Mouse (Mus musculus): ENCODE results near the gene Map4k1. TPM values are rescaled to one million over a fixed set of nuclear protein-coding genes. Genes with fewer than 3 reads are reported as not detected.

Map4k1 gene
- polyA plus RNA-seq, 1 experiment from 2014 or later, result 10.0 TPM

DNA sequence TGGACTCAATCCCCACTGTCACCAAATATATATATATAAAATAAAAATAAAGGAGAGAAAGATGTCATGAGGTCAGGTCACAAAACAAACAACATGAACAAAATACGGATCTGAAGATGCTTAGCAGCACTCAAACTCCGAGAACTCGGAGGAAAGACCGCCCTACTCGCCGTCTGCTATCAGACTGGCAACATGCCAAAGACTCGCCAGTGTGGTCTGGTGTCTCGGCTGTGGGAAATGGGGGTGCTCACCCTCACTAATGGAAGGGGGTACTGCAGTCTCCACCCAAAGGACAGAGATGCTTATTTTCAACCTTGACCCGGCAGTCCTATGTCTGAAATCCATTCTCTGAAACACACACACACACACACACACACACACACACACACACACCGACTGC lies 49.8 kb downstream of the Map4k1 start:
- no peak overlapping the region for H3K9ac ChIP-seq (ENCODE audit: low read length)
- ATAC-seq (replicated peaks; ENCODE audit: low FRiP score, low TSS enrichment, low read depth), result no peak
- no peaks in the 10 kb centered on the region for H3K36me3 ChIP-seq (ENCODE audit: control insufficient read depth, insufficient read depth, low read length)
- no peaks in the 10 kb centered on the region for H3K4me1 ChIP-seq (replicated peaks; ENCODE audit: control insufficient read depth, insufficient read depth, low read length)
- WGBS, result 68% methylated on average over 10 of the region's 10 CpGs
- H3K4me3 ChIP-seq (ENCODE audit: low read depth, low read length), result no peak overlapping the region
- no peak overlapping the region for H3K27ac ChIP-seq (ENCODE audit: low read depth)
- H3K27me3 ChIP-seq (replicated peaks; ENCODE audit: control insufficient read depth, insufficient read depth, low read length), result no peaks in the 10 kb centered on the region
- DNase-seq (ENCODE audit: low spot score), result no peak
- no peaks in the 10 kb centered on the region for H3K9me3 ChIP-seq (ENCODE audit: control insufficient read depth, low read length)
- H3K4me2 ChIP-seq (ENCODE audit: low read length), result no peak overlapping the region

DNA sequence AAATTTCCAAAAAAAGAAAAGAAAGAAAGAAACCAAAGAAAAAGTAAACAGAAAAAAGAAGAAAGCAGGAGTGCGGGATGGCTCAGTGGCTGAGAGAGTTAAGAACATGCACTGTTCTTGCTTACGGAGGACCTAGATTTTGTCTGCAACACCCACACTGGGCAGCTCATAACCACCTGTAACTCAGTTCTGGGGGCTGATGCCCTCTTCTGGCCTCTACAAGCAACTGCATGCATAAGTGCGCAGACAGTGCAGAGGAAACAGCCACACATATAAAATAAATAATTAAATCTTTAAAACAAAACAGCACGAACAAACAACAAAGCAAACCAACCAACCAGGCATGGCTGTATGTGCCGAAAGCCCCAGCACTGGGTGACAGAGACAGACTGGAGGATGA lies 50.8 kb downstream of the Map4k1 start:
- Histone ChIP-seq H3K27ac (ENCODE audit: low read depth) (no peak overlapping the region), H3K4me2 (ENCODE audit: low read length) (no peak overlapping the region), H3K27me3 (replicated peaks; ENCODE audit: control insufficient read depth, insufficient read depth, low read length) (no peaks in the 10 kb centered on the region), H3K4me3 (ENCODE audit: low read depth, low read length) (no peak overlapping the region), H3K9me3 (ENCODE audit: control insufficient read depth, low read length) (no peaks in the 10 kb centered on the region), H3K4me1 (replicated peaks; ENCODE audit: control insufficient read depth, insufficient read depth, low read length) (no peaks in the 10 kb centered on the region), H3K36me3 (ENCODE audit: control insufficient read depth, insufficient read depth, low read length) (no peaks in the 10 kb centered on the region), H3K9ac (ENCODE audit: low read length) (no peak overlapping the region)
- WGBS, result 85% methylated on average over 5 of the region's 5 CpGs
- ATAC-seq (replicated peaks; ENCODE audit: low FRiP score, low TSS enrichment, low read depth), result no peak
- no peak for DNase-seq (ENCODE audit: low spot score)

DNA sequence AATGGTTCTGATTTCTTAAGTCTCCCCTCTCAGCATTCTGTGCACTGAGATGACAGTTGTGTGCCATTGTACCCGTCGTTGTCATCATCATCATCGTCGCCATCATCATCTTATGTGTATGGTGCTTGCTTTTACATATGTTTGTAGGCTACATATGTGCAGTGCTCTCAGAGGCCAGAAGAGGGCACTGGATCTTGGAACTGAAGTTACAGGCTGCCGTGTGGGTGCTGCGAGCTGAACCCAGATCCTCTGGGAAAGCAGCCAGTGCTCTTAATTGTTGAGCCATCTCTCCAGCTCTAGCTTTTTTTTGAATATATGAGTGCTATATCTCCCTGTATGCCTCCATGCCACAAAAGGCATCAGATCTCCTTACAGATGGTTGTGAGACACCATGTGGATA lies 55.4 kb downstream of the Map4k1 start:
- 86% methylated on average over 6 of the region's 6 CpGs for WGBS
- H3K36me3 ChIP-seq (ENCODE audit: control insufficient read depth, insufficient read depth, low read length), result no peaks in the 10 kb centered on the region
- 0 out of 2 replicates have a peak, but pooled peaks cover 8% of the 10 kb centered on the region for H3K4me1 ChIP-seq (replicated peaks; ENCODE audit: control insufficient read depth, insufficient read depth, low read length)
- no peaks in the 10 kb centered on the region for H3K9me3 ChIP-seq (ENCODE audit: control insufficient read depth, low read length)
- no peaks in the 10 kb centered on the region for H3K27me3 ChIP-seq (replicated peaks; ENCODE audit: control insufficient read depth, insufficient read depth, low read length)
- no peak overlapping the region for H3K27ac ChIP-seq (ENCODE audit: low read depth)
- H3K4me2 ChIP-seq (ENCODE audit: low read length), result no peak overlapping the region
- no peak overlapping the region for H3K9ac ChIP-seq (ENCODE audit: low read length)
- no peak for DNase-seq (ENCODE audit: low spot score)
- ATAC-seq (replicated peaks; ENCODE audit: low FRiP score, low TSS enrichment, low read depth), result no peak
- H3K4me3 ChIP-seq (ENCODE audit: low read depth, low read length), result no peak overlapping the region

DNA sequence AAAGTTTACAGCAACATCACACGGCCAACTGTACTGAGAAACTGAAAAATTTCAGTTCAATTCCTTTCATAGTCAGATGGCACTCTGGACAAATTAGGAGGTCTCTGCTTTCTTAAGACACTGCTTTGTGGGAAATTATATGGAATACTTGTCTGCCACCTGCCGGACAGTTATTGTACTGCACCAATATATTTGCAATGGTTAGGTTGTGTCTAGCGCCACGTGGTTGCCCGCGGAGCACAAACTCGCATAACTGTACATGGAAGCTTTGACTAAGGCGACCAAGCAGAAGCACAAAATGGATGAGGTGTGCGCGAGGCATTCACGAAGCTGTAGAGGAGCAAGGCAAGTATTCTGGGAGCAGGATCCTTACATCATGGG lies 57.7 kb downstream of the Map4k1 start:
- WGBS, result 1% methylated on average over 11 of the region's 11 CpGs
- DNase-seq (ENCODE audit: low spot score) (peak; percentile 98), ATAC-seq (replicated peaks; ENCODE audit: low FRiP score, low TSS enrichment, low read depth) (peak; percentile 51)
- H3K4me2 ChIP-seq (ENCODE audit: low read length), result peak overlapping the region; percentile 67
- peak overlapping the region; percentile 45 for H3K9ac ChIP-seq (ENCODE audit: low read length)
- no peaks in the 10 kb centered on the region for H3K27me3 ChIP-seq (replicated peaks; ENCODE audit: control insufficient read depth, insufficient read depth, low read length)
- H3K4me1 ChIP-seq (replicated peaks; ENCODE audit: control insufficient read depth, insufficient read depth, low read length), result peaks cover 20% of the 10 kb centered on the region
- peak overlapping the region; percentile 43; the same call in 1 of the 2 replicates for H3K27ac ChIP-seq (ENCODE audit: low read depth)
- H3K36me3 ChIP-seq (ENCODE audit: control insufficient read depth, insufficient read depth, low read length), result no peaks in the 10 kb centered on the region
- H3K4me3 ChIP-seq (ENCODE audit: low read depth, low read length), result peak overlapping the region; percentile 43
- no peaks in the 10 kb centered on the region for H3K9me3 ChIP-seq (ENCODE audit: control insufficient read depth, low read length)

DNA sequence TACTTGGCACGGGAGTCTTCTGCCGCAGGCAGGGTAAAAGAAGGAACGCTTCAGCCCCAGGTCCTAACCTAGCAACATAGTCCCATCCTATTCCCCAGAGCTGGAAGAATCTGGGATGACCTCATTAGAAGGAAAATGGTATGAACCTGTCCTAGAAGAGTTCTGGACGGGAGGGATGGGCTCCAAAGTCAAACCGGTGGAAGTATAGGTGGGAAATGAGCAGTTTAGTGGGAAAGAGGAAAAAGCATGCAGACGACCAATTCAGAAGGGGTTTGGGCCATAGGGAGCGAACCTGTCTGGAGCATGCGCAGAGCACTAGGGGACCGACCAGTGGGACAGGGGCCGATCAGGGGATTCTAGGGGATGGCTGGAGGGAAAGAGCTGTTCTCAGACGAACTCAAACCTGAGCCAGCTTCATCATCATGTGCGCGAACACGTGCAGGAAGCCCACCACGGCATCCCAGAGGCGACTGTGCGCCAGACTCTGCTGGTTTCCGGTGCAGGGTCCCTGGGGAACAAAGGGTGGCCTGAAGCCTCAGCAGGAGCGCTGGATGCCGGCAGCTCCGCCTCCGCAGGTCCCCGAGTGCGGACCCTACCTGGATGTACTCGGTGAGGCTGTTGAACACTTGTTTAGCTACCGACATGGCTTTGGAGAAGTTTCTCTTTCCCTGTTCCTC lies 58.3 kb downstream of the Map4k1 start:
- Histone ChIP-seq H3K27ac (ENCODE audit: low read depth) (peak overlapping the region; percentile 43), H3K4me2 (ENCODE audit: low read length) (peak overlapping the region; percentile 67), H3K9ac (ENCODE audit: low read length) (peak overlapping the region; percentile 45), H3K4me3 (ENCODE audit: low read depth, low read length) (peak overlapping the region; percentile 43), H3K27me3 (replicated peaks; ENCODE audit: control insufficient read depth, insufficient read depth, low read length) (no peaks in the 10 kb centered on the region), H3K36me3 (ENCODE audit: control insufficient read depth, insufficient read depth, low read length) (no peaks in the 10 kb centered on the region), H3K4me1 (replicated peaks; ENCODE audit: control insufficient read depth, insufficient read depth, low read length) (peaks cover 20% of the 10 kb centered on the region), H3K9me3 (ENCODE audit: control insufficient read depth, low read length) (no peaks in the 10 kb centered on the region)
- WGBS, result under 1% methylated on average over 26 of the region's 26 CpGs
- ATAC-seq (replicated peaks; ENCODE audit: low FRiP score, low TSS enrichment, low read depth) (peak; percentile 26), DNase-seq (ENCODE audit: low spot score) (peak; percentile 81)

DNA sequence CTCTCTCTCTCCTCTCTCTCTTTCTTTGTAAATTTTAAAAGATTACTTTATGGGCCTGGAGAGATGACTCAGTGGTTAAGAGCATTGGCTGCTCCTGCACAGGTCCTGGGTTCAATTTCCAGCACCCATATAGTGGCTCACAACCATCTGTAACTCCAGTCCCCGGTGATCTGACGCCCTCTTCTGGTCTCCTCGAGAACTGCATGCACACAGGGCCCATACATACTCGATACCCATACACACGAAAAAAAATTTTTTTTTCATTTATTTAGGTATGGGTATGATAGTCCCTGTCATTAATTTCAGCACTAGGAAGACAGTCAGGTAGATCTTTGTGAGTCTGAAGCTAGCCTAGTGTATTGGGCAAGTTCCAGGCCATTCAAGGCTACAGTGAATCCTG lies 59.3 kb downstream of the Map4k1 start:
- DNase-seq (ENCODE audit: low spot score) (no peak), ATAC-seq (replicated peaks; ENCODE audit: low FRiP score, low TSS enrichment, low read depth) (no peak)
- WGBS, result 84% methylated on average over 5 of the region's 5 CpGs
- H3K4me1 ChIP-seq (replicated peaks; ENCODE audit: control insufficient read depth, insufficient read depth, low read length), result peaks cover 21% of the 10 kb centered on the region
- no peaks in the 10 kb centered on the region for H3K27me3 ChIP-seq (replicated peaks; ENCODE audit: control insufficient read depth, insufficient read depth, low read length)
- H3K4me3 ChIP-seq (ENCODE audit: low read depth, low read length), result no peak overlapping the region
- no peaks in the 10 kb centered on the region for H3K9me3 ChIP-seq (ENCODE audit: control insufficient read depth, low read length)
- H3K27ac ChIP-seq (ENCODE audit: low read depth), result no peak overlapping the region
- no peaks in the 10 kb centered on the region for H3K36me3 ChIP-seq (ENCODE audit: control insufficient read depth, insufficient read depth, low read length)
- no peak overlapping the region for H3K9ac ChIP-seq (ENCODE audit: low read length)
- peak overlapping the region; percentile 67; the same call in 1 of the 2 replicates for H3K4me2 ChIP-seq (ENCODE audit: low read length)

DNA sequence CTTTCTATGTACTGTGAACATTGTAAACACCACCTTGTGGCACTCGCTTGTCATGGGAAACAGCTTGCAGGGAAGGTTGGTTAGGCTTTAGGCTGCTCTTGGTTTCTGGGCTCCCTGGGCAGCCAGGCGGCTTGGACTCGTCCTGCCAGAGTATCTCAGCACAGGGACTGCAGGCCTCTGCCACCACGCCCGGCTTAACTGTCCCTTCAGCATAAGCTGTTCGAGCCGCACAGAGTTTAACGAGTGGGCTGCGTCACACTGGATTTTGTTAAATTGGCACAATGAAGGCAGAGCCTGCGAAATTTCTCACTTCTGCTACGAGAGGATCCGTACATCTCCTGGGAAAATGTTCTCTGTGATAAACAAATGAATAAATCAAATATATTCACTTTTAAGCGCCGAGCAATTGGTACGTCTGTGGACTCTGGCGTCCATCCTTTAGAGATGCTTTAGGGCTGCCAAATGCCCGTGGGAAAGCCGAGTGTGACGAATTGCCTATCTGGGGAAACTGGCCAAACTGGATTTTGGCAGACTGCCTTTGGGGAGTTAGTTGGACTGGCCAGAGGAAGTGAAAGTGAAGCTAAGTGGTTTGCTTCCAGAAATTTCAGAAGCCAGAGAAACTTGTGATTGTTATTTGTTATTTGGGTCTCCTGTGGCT lies 61.3 kb downstream of the Map4k1 start:
- ATAC-seq (replicated peaks; ENCODE audit: low FRiP score, low TSS enrichment, low read depth), result 0 out of 2 replicates have a peak, but pooled peaks have one; percentile 24
- DNase-seq (ENCODE audit: low spot score), result peak; percentile 85
- Histone ChIP-seq H3K4me1 (replicated peaks; ENCODE audit: control insufficient read depth, insufficient read depth, low read length) (peaks cover 26% of the 10 kb centered on the region), H3K27ac (ENCODE audit: low read depth) (peak overlapping the region; percentile 39), H3K27me3 (replicated peaks; ENCODE audit: control insufficient read depth, insufficient read depth, low read length) (no peaks in the 10 kb centered on the region), H3K36me3 (ENCODE audit: control insufficient read depth, insufficient read depth, low read length) (no peaks in the 10 kb centered on the region), H3K9ac (ENCODE audit: low read length) (no peak overlapping the region), H3K9me3 (ENCODE audit: control insufficient read depth, low read length) (peaks cover 1% of the 10 kb centered on the region; the same call in 1 of the 2 replicates), H3K4me2 (ENCODE audit: low read length) (peak overlapping the region; percentile 33), H3K4me3 (ENCODE audit: low read depth, low read length) (no peak overlapping the region)
- WGBS, result 30% methylated on average over 19 of the region's 19 CpGs

DNA sequence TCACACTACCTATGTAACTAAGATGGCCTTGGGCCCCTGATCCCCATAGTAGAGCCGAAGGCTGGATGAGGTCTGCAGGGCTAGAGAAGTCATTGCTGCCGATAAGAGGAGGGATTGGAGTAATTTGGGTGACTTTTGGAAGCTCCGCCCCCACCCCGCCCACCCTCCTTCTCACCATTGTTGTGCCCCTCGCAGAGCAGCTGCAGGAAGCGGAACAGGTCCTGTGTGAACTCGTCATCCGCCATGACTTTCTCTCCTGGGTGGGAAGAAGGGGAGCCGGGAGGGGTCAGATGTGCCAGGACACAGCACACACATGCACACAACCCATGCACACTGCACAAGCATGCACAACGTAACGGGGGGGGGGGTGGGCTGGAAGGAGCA lies 61.8 kb downstream of the Map4k1 start:
- H3K9ac ChIP-seq (ENCODE audit: low read length), result no peak overlapping the region
- DNase-seq (ENCODE audit: low spot score), result no peak
- H3K27me3 ChIP-seq (replicated peaks; ENCODE audit: control insufficient read depth, insufficient read depth, low read length), result no peaks in the 10 kb centered on the region
- H3K4me3 ChIP-seq (ENCODE audit: low read depth, low read length), result no peak overlapping the region
- 0 out of 2 replicates have a peak, but pooled peaks have one; percentile 3 for ATAC-seq (replicated peaks; ENCODE audit: low FRiP score, low TSS enrichment, low read depth)
- peaks cover 26% of the 10 kb centered on the region for H3K4me1 ChIP-seq (replicated peaks; ENCODE audit: control insufficient read depth, insufficient read depth, low read length)
- H3K36me3 ChIP-seq (ENCODE audit: control insufficient read depth, insufficient read depth, low read length), result no peaks in the 10 kb centered on the region
- H3K9me3 ChIP-seq (ENCODE audit: control insufficient read depth, low read length), result peaks cover 5% of the 10 kb centered on the region; the same call in 1 of the 2 replicates
- peak overlapping the region; percentile 39 for H3K27ac ChIP-seq (ENCODE audit: low read depth)
- H3K4me2 ChIP-seq (ENCODE audit: low read length), result peak overlapping the region; percentile 33
- WGBS, result 49% methylated on average over 10 of the region's 11 CpGs
